Mouse (Mus musculus) embryonic fibroblast, embryonic 13.5 days (primary cell): ENCODE data around the gene Prkaa2.

Experiments used
- CTCF ChIP-seq: IDR thresholded peaks from 2 replicates; pipeline ENCODE4 v1.5.1; 2011; ENCODE audit warnings: mild to moderate bottlenecking, control low read depth, low read length, moderate library complexity, borderline replicate concordance; ENCODE audit not compliant: insufficient read depth
- POLR2A ChIP-seq: IDR thresholded peaks from 2 replicates; pipeline ENCODE4 v1.6.1; 2011; ENCODE audit warnings: low read depth, mild to moderate bottlenecking, control low read depth, low read length, moderate library complexity

DNA sequence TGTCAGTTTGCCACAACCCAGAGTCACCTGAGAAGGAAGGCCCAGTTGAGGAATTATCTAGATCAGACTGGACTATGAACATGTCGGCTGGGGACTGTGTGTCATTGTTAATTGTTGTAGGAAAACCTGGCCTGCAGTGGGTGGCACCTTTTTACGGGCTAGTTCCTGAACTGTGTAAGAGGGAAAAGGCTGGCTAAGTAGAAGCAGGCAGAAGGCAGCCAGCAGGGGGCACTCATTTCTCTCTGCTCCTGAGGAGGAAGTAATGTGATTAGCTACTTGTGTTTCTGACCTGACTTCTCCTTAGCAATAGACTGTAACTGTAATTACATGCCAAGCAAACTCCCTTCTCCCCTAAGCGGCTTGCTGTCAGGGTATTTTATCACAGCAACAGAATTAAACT is 38.7 kb downstream of the Prkaa2 start:
- TF ChIP-seq CTCF (peak; percentile 45), POLR2A (no peak)
